Mouse (Mus musculus) G1E (cell line): ENCODE data around the gene Kti12.

Experiments used
- CTCF ChIP-seq: IDR thresholded peaks from 2 replicates; pipeline ENCODE4 v1.5.1; 2012; ENCODE audit warnings: low read depth, low read length, inconsistent platforms, mixed read lengths
- GATA1 ChIP-seq: IDR thresholded peaks from 2 replicates; pipeline ENCODE4 v1.6.1; 2012; ENCODE audit warnings: borderline replicate concordance, low read length, inconsistent platforms, mixed read lengths
- POLR2AphosphoS5 ChIP-seq: IDR thresholded peaks from 2 replicates; pipeline ENCODE4 v1.6.1; 2012; ENCODE audit warnings: low read depth, low read length, inconsistent platforms; ENCODE audit not compliant: insufficient replicate concordance
- TAL1 ChIP-seq: conservative IDR thresholded peaks from 2 replicates; pipeline ENCODE4 v1.6.1; 2012; ENCODE audit warnings: low read depth, low read length, inconsistent platforms, mixed read lengths

DNA sequence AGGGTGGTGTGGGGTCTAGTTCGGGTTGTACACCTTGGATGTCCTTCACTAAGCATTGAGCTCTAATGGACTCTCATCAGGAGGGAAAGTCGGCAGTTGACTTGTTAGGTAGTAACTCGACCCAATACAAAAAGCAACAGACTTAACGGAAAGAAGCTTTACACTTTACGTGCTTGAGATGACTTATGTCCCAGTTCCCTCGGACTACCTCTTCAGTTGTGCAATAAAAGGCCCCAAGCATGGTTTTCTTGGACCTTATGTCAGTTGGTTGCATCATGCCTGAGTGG is 13.8 kb upstream of the Kti12 start:
- TF ChIP-seq CTCF (no peak), GATA1 (no peak), TAL1 (no peak), POLR2AphosphoS5 (0 out of 2 replicates have a peak, but pooled peaks have one; percentile 63)
